Mouse (Mus musculus) lung, embryonic 14.5 days (tissue): ENCODE measurements around the gene Foxr1. TPM values are rescaled to one million over a fixed set of nuclear protein-coding genes. Genes with fewer than 3 reads are reported as not detected.
"Not testable (repeated sequence)": the region's sequence is repeated elsewhere in the genome, so short reads cannot be mapped to it uniquely, and the experiment has no call there.

Experiments
- ATAC-seq: fragments of 200-750 bp; cut with Nextera tagmentation; 2 replicates; pipeline ENCODE4 v1.8.0; 2017; ENCODE audit warnings: mild to moderate bottlenecking, moderate TSS enrichment, moderate library complexity; ENCODE audit not compliant: insufficient read depth
- DNase-seq: peaks from one replicate; pipeline ENCODE4 v3.0.0-alpha.2; 2015
- H3K27ac ChIP-seq: fragments of 300-500 bp; sonication (generic); 2 replicates; pipeline ENCODE4 v1.5.1; 2014; ENCODE audit warnings: low read depth, mild to moderate bottlenecking, moderate library complexity
- H3K27me3 ChIP-seq: fragments of 300-500 bp; sonication (generic); 2 replicates; pipeline ENCODE4 v1.6.1; 2014; ENCODE audit warnings: low read length, control low read depth; ENCODE audit not compliant: insufficient read depth
- H3K36me3 ChIP-seq: fragments of 300-500 bp; sonication (generic); 2 replicates; pipeline ENCODE4 v1.6.1; 2014; ENCODE audit warnings: control low read depth; ENCODE audit not compliant: insufficient read depth
- H3K4me1 ChIP-seq: fragments of 300-500 bp; sonication (generic); 2 replicates; pipeline ENCODE4 v1.6.1; 2014; ENCODE audit warnings: antibody characterized with exemption, control low read depth; ENCODE audit not compliant: insufficient read depth
- H3K4me2 ChIP-seq: fragments of 300-500 bp; sonication (generic); 2 replicates; pipeline ENCODE4 v1.6.1; 2014; ENCODE audit warnings: mild to moderate bottlenecking
- H3K4me3 ChIP-seq: fragments of 300-500 bp; sonication (generic); 2 replicates; pipeline ENCODE4 v1.5.1; 2014; ENCODE audit warnings: low read depth, low read length
- H3K9ac ChIP-seq: fragments of 300-500 bp; sonication (generic); 2 replicates; pipeline ENCODE4 v1.6.1; 2014
- H3K9me3 ChIP-seq: fragments of 300-500 bp; sonication (generic); 2 replicates; pipeline ENCODE4 v1.6.1; 2016; ENCODE audit warnings: low read depth, low read length, control low read depth
- CTCF ChIP-seq: IDR thresholded peaks from 2 replicates; pipeline ENCODE4 v1.5.1; 2016; ENCODE audit warnings: antibody characterized with exemption, low read depth
- WGBS: fragments of 180-500 bp; shearing (Covaris S2); extraction: QIAGEN DNeasy Blood & Tissue Kit; methylation state at CpG from one replicate; pipeline ENCODE4 v1.1.7; 2014; 5-methylcytosine and 5-hydroxymethylcytosine counted together
- polyA plus RNA-seq: library from polyadenylated mRNA; unstranded; fragments of >200 nt; fragmentation: Nextera tagmentation; extraction: Ambion mirVana; gene quantifications from 2 replicates; pipeline ENCODE4 v1.2.1, GENCODE M21; 2014

The Foxr1 gene
- polyA plus RNA-seq, 1 experiment from 2014 or later = not detected

- H3K27me3 ChIP-seq = no peaks in the 10 kb centered on the region
- no peak overlapping the region for H3K27ac ChIP-seq
- TF ChIP-seq CTCF = no peak
- 0 out of 2 replicates have a peak, but pooled peaks cover 2% of the 10 kb centered on the region for H3K4me1 ChIP-seq
- 75% methylated on average over 4 of the region's 4 CpGs for WGBS
- H3K9ac ChIP-seq = no peak overlapping the region
- H3K9me3 ChIP-seq = no peaks in the 10 kb centered on the region
- no peak overlapping the region for H3K4me3 ChIP-seq
- ATAC-seq (no peak), DNase-seq (no peak)
- H3K4me2 ChIP-seq = no peak overlapping the region
- H3K36me3 ChIP-seq = no peaks in the 10 kb centered on the region
These were observed 17.4 kb downstream of the Foxr1 start for GRCm38 (mm10) chr9:44423576-44423975.

GRCm38 (mm10) chr9:44420280-44420898 lies 20.5 kb downstream of the Foxr1 start:
- WGBS = 74% methylated on average over 5 of the region's 5 CpGs
- DNase-seq (no peak), ATAC-seq (no peak)
- Histone ChIP-seq H3K4me2 (no peak overlapping the region), H3K27ac (no peak overlapping the region), H3K9me3 (no peaks in the 10 kb centered on the region), H3K9ac (no peak overlapping the region), H3K36me3 (no peaks in the 10 kb centered on the region; the same call in 1 of the 2 replicates), H3K27me3 (no peaks in the 10 kb centered on the region), H3K4me1 (peaks cover 7% of the 10 kb centered on the region; the same call in 1 of the 2 replicates), H3K4me3 (no peak overlapping the region)
- no peak for TF ChIP-seq CTCF

GRCm38 (mm10) chr9:44419730-44420129 lies 21.2 kb downstream of the Foxr1 start:
- ATAC-seq = not testable (repeated sequence)
- WGBS = 88% methylated on average over 9 of the region's 9 CpGs

GRCm38 (mm10) chr9:44418519-44419385 lies 22.2 kb downstream of the Foxr1 start, which contains the start of gene Ccdc84:
TSS of gene Ccdc84 (minus strand) at chr9:44418569.
- DNase-seq (no peak), ATAC-seq (no peak; the same call in 1 of the 2 replicates)
- Histone ChIP-seq H3K27me3 (no peaks in the 10 kb centered on the region), H3K9me3 (no peaks in the 10 kb centered on the region), H3K4me3 (peak within 1 kb of the TSS; percentile 79), H3K9ac (peak within 1 kb of the TSS; percentile 77), H3K36me3 (peaks cover 12% of the 10 kb centered on the region; the same call in 1 of the 2 replicates), H3K27ac (peak within 1 kb of the TSS; percentile 73; the same call in 1 of the 2 replicates), H3K4me1 (peaks cover 7% of the 10 kb centered on the region; the same call in 1 of the 2 replicates), H3K4me2 (peak within 1 kb of the TSS; percentile 93)
- no peak for TF ChIP-seq CTCF
- WGBS = 76% methylated on average over 14 of the region's 14 CpGs

More at GRCm38 (mm10) chr9:44419730-44420129, 21.2 kb downstream of the Foxr1 start:
- not testable (repeated sequence) for H3K36me3 ChIP-seq, H3K9ac ChIP-seq, H3K4me3 ChIP-seq, H3K27me3 ChIP-seq, H3K27ac ChIP-seq, H3K4me2 ChIP-seq, H3K9me3 ChIP-seq, DNase-seq, H3K4me1 ChIP-seq

- peak; percentile 82 for TF ChIP-seq CTCF
- DNase-seq (peak; percentile 98), ATAC-seq (peak; percentile 88)
- Histone ChIP-seq H3K36me3 (peaks cover 19% of the 10 kb centered on the region), H3K27ac (peak overlapping the region; percentile 73; the same call in 1 of the 2 replicates), H3K4me3 (peak overlapping the region; percentile 79), H3K4me2 (peak overlapping the region; percentile 93), H3K27me3 (no peaks in the 10 kb centered on the region), H3K9me3 (no peaks in the 10 kb centered on the region), H3K9ac (peak overlapping the region; percentile 77), H3K4me1 (peaks cover 7% of the 10 kb centered on the region; the same call in 1 of the 2 replicates)
- under 1% methylated on average over 38 of the region's 38 CpGs for WGBS
These were observed 23.0 kb downstream of the Foxr1 start for GRCm38 (mm10) chr9:44417892-44418363.

GRCm38 (mm10) chr9:44417156-44417891 lies 23.6 kb downstream of the Foxr1 start:
- H3K9ac ChIP-seq = peak overlapping the region; percentile 77
- peaks cover 24% of the 10 kb centered on the region for H3K36me3 ChIP-seq
- H3K4me3 ChIP-seq = peak overlapping the region; percentile 79
- H3K27ac ChIP-seq = peak overlapping the region; percentile 73; the same call in 1 of the 2 replicates
- no peak for TF ChIP-seq CTCF
- H3K4me2 ChIP-seq = peak overlapping the region; percentile 93
- DNase-seq = no peak
- H3K27me3 ChIP-seq = no peaks in the 10 kb centered on the region
- no peaks in the 10 kb centered on the region for H3K9me3 ChIP-seq
- H3K4me1 ChIP-seq = peaks cover 7% of the 10 kb centered on the region; the same call in 1 of the 2 replicates
- WGBS = 7% methylated on average over 26 of the region's 26 CpGs
- peak; percentile 67; the same call in 1 of the 2 replicates for ATAC-seq
